In genomic region chr1:38836477-38836872, GRCm38 (mm10) we compare ENCODE assay signal across 9 mouse cellular contexts. TPM values are rescaled to one million over a fixed set of nuclear protein-coding genes. Genes with fewer than 3 reads are reported as not detected.
DNase-seq lines count a peak whose midpoint lies in the region; ATAC-seq lines count a peak whose summit lies in the region.
"Had no signal": no experiment of that assay in that cellular context is flagged by ENCODE, and none has a peak within 500 bp of the region (broad histone marks: within the 10 kb centered on the region; RNA-seq: fewer than 3 reads in every experiment).

Lonrf2 (minus strand) TSS chr1:38836711.

- peak within 1 kb of the TSS; percentile 70 for H3K4me3 ChIP-seq in kidney, embryonic 16.5 days (ENCODE audit: low read length)
- H3K4me3 ChIP-seq in midbrain, embryonic 14.5 days (replicated peaks; ENCODE audit: low read depth, low read length) = peak within 1 kb of the TSS; percentile 65

- H3K9me3 ChIP-seq in kidney, embryonic 16.5 days (ENCODE audit: low read length) = no peaks in the 10 kb centered on the region
- H3K9me3 ChIP-seq in midbrain, embryonic 14.5 days (ENCODE audit: control insufficient read depth, low read length) = no peaks in the 10 kb centered on the region

- peak within 1 kb of the TSS; percentile 96 for H3K4me2 ChIP-seq in kidney, embryonic 16.5 days (replicated peaks; ENCODE audit: low read depth, low read length)
- H3K4me2 ChIP-seq in midbrain, embryonic 14.5 days (ENCODE audit: low read length) = peak within 1 kb of the TSS; percentile 95

- peaks cover 27% of the 10 kb centered on the region for H3K27me3 ChIP-seq in kidney, embryonic 16.5 days (ENCODE audit: insufficient read depth, low read length)
- H3K27me3 ChIP-seq in midbrain, embryonic 14.5 days (ENCODE audit: control insufficient read depth, insufficient read depth, low read length) = 0 out of 2 replicates have a peak, but pooled peaks cover 2% of the 10 kb centered on the region

- H3K36me3 ChIP-seq in kidney, embryonic 16.5 days (ENCODE audit: insufficient read depth, low read length) = no peaks in the 10 kb centered on the region
- 0 out of 2 replicates have a peak, but pooled peaks cover 3% of the 10 kb centered on the region for H3K36me3 ChIP-seq in midbrain, embryonic 14.5 days (ENCODE audit: control insufficient read depth, insufficient read depth, low read length)

- H3K27ac ChIP-seq in kidney, embryonic 16.5 days (ENCODE audit: low read length) = no peak within 1 kb of the TSS
- peak within 1 kb of the TSS; percentile 96 for H3K27ac ChIP-seq in midbrain, embryonic 14.5 days (replicated peaks; ENCODE audit: low read depth, low read length)

- peak within 1 kb of the TSS; percentile 86 for H3K9ac ChIP-seq in kidney, embryonic 16.5 days (replicated peaks; ENCODE audit: low read length)
- peak within 1 kb of the TSS; percentile 94 for H3K9ac ChIP-seq in midbrain, embryonic 14.5 days (replicated peaks; ENCODE audit: low read length)

- WGBS in kidney, embryonic 16.5 days = under 1% methylated on average over 36 of the region's 47 CpGs
- under 1% methylated on average over 47 of the region's 47 CpGs for WGBS in midbrain, embryonic 14.5 days

- no peak for DNase-seq in kidney, adult 9 months
- DNase-seq in cerebellum, adult 9-11 months = peak; percentile 86
- DNase-seq in frontal cortex, postnatal 10 days (ENCODE audit: low spot score in 2 of 2) = peak; percentile 76 to 81
- DNase-seq in layer of hippocampus, postnatal 14 days (ENCODE audit: low spot score in 2 of 2) = peak; percentile 76 to 80
- peak; percentile 92 for DNase-seq in midbrain, embryonic 14.5 days
- DNase-seq in testis, postnatal 14 days (ENCODE audit: low spot score) = peak; percentile 14
- DNase-seq in gastrocnemius, postnatal 14 days = no peak

- intact Hi-C loops in gastrocnemius, postnatal 14 days (cut with DNase I; ENCODE audit: low total_unique reads) = no loop called here

- peak; percentile 64; the same call in 1 of the 2 replicates for ATAC-seq in kidney, embryonic 16.5 days (ENCODE audit: low FRiP score, low TSS enrichment)
- peak; percentile 91 for ATAC-seq in midbrain, embryonic 14.5 days (ENCODE audit: low FRiP score, low TSS enrichment)

- peaks cover 2% of the 10 kb centered on the region; the same call in 1 of the 2 replicates for H3K4me1 ChIP-seq in kidney, embryonic 16.5 days (ENCODE audit: insufficient read depth, low read length)
- no peaks in the 10 kb centered on the region for H3K4me1 ChIP-seq in midbrain, embryonic 14.5 days (ENCODE audit: control insufficient read depth, insufficient read depth, low read length)

RNA-seq across cellular contexts. Expression of gene Lonrf2, which starts in this region (rescaled TPM):
- 1.1 and 1.4 TPM in 2 replicates for polyA plus RNA-seq in kidney, embryonic 16.5 days (2015; fragmentation: Nextera tagmentation; extraction: Ambion mirVana)
- 100 to 1,000 TPM; 116 TPM for total RNA-seq in layer of hippocampus, postnatal 14 days (2021)
- polyA plus RNA-seq in midbrain, embryonic 14.5 days (2014; fragmentation: Nextera tagmentation; extraction: Ambion mirVana) = 21.4 and 28.1 TPM in 2 replicates
- total RNA-seq in gastrocnemius, postnatal 14 days (2021) = under 1 TPM; 0.58 to 0.94 TPM
- total RNA-seq: neutrophil, adult 5-6 weeks had no signal

Comparison
In these comparisons a context has a peak if more than half of its experiments do, and no peak if none do; other contexts are left out.
1. RNA of gene Lonrf2 (total RNA-seq): 116 TPM in layer of hippocampus, postnatal 14 days; 0.58 to 0.94 TPM in gastrocnemius, postnatal 14 days; every median in the first group is over 10 times any median in the second.
2. DNase-seq: peak in cerebellum, adult 9-11 months (single experiment), frontal cortex, postnatal 10 days (2 of 2), layer of hippocampus, postnatal 14 days (2 of 2), midbrain, embryonic 14.5 days (single experiment) and testis, postnatal 14 days (single experiment); none in kidney, adult 9 months (single experiment) and gastrocnemius, postnatal 14 days (single experiment).